Mouse (Mus musculus): ENCODE measurements around the gene Nln.

DNA sequence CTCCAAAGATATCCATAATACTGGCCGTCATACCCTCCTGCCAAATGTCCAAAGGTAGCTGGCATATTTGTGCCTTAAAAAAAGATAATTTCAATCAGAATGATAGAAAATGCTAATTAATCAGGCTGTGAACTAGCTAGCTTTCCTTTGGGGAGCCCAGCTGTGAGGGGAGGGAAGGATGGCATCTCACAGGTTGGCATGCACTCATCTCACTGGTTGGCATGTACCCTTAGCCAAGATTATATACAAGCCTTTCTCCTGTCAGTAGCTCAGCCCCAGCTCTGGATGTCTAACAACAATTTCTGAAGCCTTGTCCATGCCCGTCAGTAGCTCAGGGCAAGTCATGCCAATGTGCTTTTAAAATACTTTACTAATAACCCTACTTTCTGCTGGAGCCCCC, 73.8 kb downstream of the Nln start:
- no peak for TF ChIP-seq CTCF (IDR thresholded peaks at IDR 0.05; ENCODE audit: extremely low read depth, insufficient read length, insufficient replicate concordance, low read depth, low read length)
- TF ChIP-seq POLR2A (IDR thresholded peaks at IDR 0.05; ENCODE audit: low read depth, low read length): no peak
